Mouse (Mus musculus): ENCODE data around the gene Zfp566. TPM values are rescaled to one million over a fixed set of nuclear protein-coding genes. Genes with fewer than 3 reads are reported as not detected.

Gene Zfp566
- 1.4 and 1.5 TPM in 2 replicates for polyA plus RNA-seq (2012; rRNA removed)

GRCm38 (mm10) chr7:30090092-30090969 lies at the start of gene Zfp566, which contains the start of gene Gm26920:
Gene Zfp566, minus strand, starts transcription at chr7:30090527.
Gene Gm26920, minus strand, starts transcription at chr7:30090410.

GRCm38 (mm10) chr7:30121308-30122187 lies 31.2 kb upstream of the Zfp566 start, which contains the start of gene Zfp382:
Gene Zfp382, plus strand, starts transcription at chr7:30121942.

GRCm38 (mm10) chr7:30094646-30095429 lies 4.5 kb upstream of the Zfp566 start, which contains the start of gene Zfp260:
Gene Zfp260, plus strand, starts transcription at chr7:30094777.

GRCm38 (mm10) chr7:30072146-30073028 lies 17.9 kb downstream of the Zfp566 start, which contains the start of gene Zfp82:
Gene Zfp82, minus strand, starts transcription at chr7:30072900.

GRCm38 (mm10) chr7:30050882-30051548 lies 39.3 kb downstream of the Zfp566 start, which contains the start of gene Zfp14:
Gene Zfp14, minus strand, starts transcription at chr7:30051380.

Other genes starting within 250 kb of the Zfp566 start
- gene Zfp940, start 236.9 kb downstream of the Zfp566 start, polyA plus RNA-seq (2012; rRNA removed) = 0.32 and 0.39 TPM in 2 replicates
- 0.85 TPM in 2 replicates for gene Zfp420, start 230.5 kb downstream of the Zfp566 start, polyA plus RNA-seq (2012; rRNA removed)
- 2.6 and 2.9 TPM in 2 replicates for gene Zfp27, start 184.0 kb downstream of the Zfp566 start, polyA plus RNA-seq (2012; rRNA removed)
- gene Zfp383, start 182.3 kb downstream of the Zfp566 start, polyA plus RNA-seq (2012; rRNA removed) = 1.2 and 1.7 TPM in 2 replicates
- 6.0 and 18.7 TPM in 2 replicates for gene Zfp74, start 136.4 kb downstream of the Zfp566 start, polyA plus RNA-seq (2012; rRNA removed)
- gene Zfp568, start 106.6 kb downstream of the Zfp566 start, polyA plus RNA-seq (2012; rRNA removed) = 6.6 TPM in 2 replicates
- 3.5 TPM in 2 replicates for gene Zfp14, start 39.1 kb downstream of the Zfp566 start, polyA plus RNA-seq (2012; rRNA removed)
- 0.25 and 0.52 TPM in 2 replicates for gene Zfp82, start 17.6 kb downstream of the Zfp566 start, polyA plus RNA-seq (2012; rRNA removed)
- gene Gm26920, start 117 bp downstream of the Zfp566 start, polyA plus RNA-seq (2012; rRNA removed) = 0.17 TPM in 1 of 2 replicates, not detected in the other
- gene Zfp260, start 4.2 kb upstream of the Zfp566 start, polyA plus RNA-seq (2012; rRNA removed) = 16.3 and 17.8 TPM in 2 replicates
- gene Zfp382, start 31.4 kb upstream of the Zfp566 start, polyA plus RNA-seq (2012; rRNA removed) = 1.4 and 1.6 TPM in 2 replicates
- 15.8 and 17.8 TPM in 2 replicates for gene Zfp146, start 79.2 kb upstream of the Zfp566 start, polyA plus RNA-seq (2012; rRNA removed)
- 5.5 and 7.1 TPM in 2 replicates for gene Cox7a1, start 93.6 kb upstream of the Zfp566 start, polyA plus RNA-seq (2012; rRNA removed)
- 713 and 1,238 TPM in 2 replicates for gene Capns1, start 108.3 kb upstream of the Zfp566 start, polyA plus RNA-seq (2012; rRNA removed)
- 136 and 192 TPM in 2 replicates for gene Polr2i, start 141.4 kb upstream of the Zfp566 start, polyA plus RNA-seq (2012; rRNA removed)
- gene Tbcb, start 141.7 kb upstream of the Zfp566 start, polyA plus RNA-seq (2012; rRNA removed) = 61.2 and 66.3 TPM in 2 replicates
- not detected in 2 replicates for gene Ovol3, start 145.2 kb upstream of the Zfp566 start, polyA plus RNA-seq (2012; rRNA removed)
- 0.30 and 0.32 TPM in 2 replicates for gene Thap8, start 189.6 kb upstream of the Zfp566 start, polyA plus RNA-seq (2012; rRNA removed)
- 28.0 and 38.0 TPM in 2 replicates for gene Wdr62, start 189.9 kb upstream of the Zfp566 start, polyA plus RNA-seq (2012; rRNA removed)
- gene Clip3, start 201.2 kb upstream of the Zfp566 start, polyA plus RNA-seq (2012; rRNA removed) = 34.0 and 48.6 TPM in 2 replicates
- gene Alkbh6, start 218.2 kb upstream of the Zfp566 start, polyA plus RNA-seq (2012; rRNA removed) = 232 and 247 TPM in 2 replicates
- 46.3 and 55.1 TPM in 2 replicates for gene Syne4, start 224.3 kb upstream of the Zfp566 start, polyA plus RNA-seq (2012; rRNA removed)
- 1.1 and 1.9 TPM in 2 replicates for gene E130208F15Rik, start 231.2 kb upstream of the Zfp566 start, polyA plus RNA-seq (2012; rRNA removed)
- gene Sdhaf1, start 233.4 kb upstream of the Zfp566 start, polyA plus RNA-seq (2012; rRNA removed) = 30.7 and 44.4 TPM in 2 replicates

All from ovary, adult 2 months (tissue).